Mouse (Mus musculus) neural tube, embryonic 10.5 days (tissue): ENCODE results near the gene Fundc1.
"Not testable (repeated sequence)": the region's sequence is repeated elsewhere in the genome, so short reads cannot be mapped to it uniquely, and the experiment has no call there.

Source experiments
- DNase-seq: peaks from one replicate; pipeline ENCODE4 v3.0.0-alpha.2; 2017; ENCODE audit warnings: low spot score; ENCODE audit errors: extremely low spot score

The Fundc1 gene

DNA sequence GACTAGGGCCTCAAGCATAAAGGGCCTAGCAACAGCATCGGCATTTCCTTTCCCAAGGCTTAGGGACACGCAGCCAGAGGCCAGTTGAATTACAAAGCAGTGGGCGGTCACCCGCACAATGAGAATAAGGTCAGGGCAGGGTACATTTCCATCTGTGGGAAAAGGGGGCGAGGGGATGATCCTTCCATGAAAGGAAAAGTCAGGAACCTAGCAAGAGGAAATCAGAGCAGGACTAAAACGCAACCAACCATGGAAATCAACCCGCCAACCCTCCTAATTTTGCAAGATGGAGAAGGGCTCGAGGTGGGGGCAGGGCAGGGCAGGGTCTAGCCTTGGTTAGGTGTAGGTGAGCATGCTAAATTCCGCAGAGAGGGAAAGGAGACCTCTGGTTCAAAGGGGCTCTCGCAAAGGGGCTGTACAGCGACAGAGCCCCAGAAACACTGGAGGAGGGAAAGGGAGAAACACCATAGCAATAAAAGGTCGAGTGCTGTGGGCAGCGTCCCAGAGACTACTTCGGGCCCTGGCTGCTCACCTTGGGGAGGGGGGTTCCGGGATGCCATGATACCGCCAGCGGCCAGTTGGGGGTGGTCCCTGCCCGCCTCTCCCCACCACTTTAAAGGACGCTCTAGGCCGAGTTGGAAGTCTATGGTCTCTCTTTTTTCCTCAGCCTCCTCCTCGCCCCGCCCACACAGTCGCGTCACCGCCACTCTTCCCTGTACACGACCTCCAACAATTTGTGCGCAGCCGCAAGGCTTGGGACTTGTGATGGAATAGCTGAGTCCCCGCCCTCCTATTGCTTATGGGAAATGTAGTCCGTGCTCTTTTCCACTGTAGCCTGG, at the start of gene Fundc1:
Fundc1 (minus strand) TSS at position 705 of the 839 bp plus-strand sequence.
- DNase-seq, result peak; percentile 82

DNA sequence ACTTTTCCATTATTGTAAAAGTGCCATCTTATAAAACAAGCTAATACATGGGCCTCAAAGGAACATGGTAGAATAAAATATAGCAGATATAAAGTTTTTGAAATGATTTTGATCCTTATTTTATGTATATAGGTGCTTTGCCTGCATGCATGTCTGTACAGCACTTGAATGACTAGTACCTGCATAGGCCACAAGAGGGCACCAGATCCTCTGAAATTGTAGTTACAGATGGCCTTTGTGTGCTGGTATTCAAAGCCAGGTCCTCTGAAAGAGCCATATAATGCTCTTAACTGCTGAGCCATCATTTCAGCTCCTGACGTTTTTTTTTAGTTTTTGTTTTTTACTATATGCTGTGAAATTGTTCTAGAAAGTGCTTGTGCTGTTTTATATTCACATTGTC, 39.1 kb upstream of the Fundc1 start:
- no peak for DNase-seq

DNA sequence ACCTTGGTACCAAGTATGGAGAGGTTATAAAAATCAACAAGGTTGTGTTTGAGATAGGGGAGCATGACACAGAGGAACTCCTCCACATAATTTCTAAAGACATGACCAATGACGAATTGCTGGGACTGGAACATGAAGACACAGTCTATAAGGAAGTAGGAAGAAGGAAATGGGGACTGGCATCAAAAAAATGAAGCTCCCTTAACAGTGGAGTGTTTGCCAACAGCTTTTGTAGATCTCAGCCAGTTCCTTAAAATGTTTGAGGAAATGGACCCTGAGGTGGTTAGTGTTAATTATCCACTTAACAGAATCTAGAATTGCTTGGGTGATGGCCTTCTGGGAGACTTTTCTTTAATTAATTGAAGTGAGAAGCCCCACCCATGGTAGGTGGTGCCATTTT, 36.6 kb upstream of the Fundc1 start:
- DNase-seq, result no peak

DNA sequence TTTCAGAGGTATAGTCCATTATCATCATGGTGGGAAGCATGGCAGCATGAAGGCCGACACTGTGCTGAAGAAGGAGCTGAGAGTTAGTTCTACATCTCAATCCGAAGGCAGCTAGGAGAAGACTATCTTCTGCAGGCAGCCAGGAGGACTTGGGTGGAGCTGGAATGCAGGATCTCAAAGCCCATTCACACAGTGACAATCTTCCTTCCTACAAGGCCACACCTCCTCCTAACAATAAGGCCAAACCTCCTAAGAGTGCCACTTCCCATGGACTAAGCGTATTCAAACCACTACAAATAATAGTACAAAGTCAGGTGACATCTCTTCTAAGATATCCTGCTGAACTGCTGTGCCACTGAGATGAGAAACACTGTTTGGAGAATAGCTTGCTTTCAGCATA, 35.5 kb upstream of the Fundc1 start:
- DNase-seq, result no peak

DNA sequence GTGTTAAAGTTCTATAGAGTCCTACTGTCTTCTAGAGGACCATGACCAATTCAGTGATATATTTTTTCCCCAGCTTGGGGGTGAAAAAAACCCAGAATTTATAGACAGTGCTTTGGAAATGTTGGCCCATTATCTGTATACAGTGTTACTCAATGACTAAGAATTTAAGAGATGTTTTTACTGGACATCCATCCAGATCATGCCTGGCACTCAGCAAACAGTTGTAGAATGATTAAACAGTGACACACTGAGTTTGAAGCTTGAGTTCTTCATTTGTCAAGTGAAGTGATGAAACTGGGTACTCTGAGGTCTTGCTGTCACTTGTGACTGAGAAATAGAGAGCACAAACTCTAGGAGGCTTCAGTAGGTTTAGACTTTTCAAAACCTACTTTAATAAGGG, 21.2 kb upstream of the Fundc1 start:
- no peak for DNase-seq

DNA sequence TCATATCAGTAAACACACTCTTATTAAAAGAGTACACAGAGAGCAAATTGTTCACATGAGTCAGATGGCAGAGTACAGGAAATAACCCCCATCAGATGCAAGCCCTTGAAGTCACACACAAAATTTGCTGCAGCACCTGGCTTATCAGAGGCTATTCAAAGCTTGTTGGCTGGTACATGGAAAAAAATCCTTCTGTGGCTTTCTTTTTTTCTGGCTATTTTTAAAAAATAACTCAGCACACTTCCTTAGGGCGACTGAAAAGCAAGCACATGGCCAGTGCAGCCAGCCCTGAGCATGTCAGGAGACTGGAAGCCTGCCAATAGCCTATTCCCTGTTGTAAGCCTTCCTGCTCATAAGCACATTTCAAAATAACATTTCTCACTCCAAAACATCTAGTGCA, 18.6 kb upstream of the Fundc1 start:
- DNase-seq, result no peak

DNA sequence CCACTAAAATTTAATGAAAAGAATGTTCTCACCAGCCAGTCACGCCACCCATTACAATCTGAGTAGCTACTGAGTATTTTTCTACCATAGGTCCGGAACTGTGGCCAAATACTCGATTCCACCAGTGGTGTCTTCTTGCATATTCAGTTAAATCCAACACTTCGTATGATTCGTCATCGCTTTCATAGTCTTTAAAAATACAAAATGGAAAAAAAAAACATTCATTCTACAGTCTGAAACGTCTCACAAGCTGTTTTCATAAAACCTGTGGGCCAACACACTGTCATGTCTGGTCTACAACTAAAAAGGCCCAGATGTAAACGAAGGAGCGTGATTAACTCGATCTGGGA, 879 bp downstream of the Fundc1 start:
- no peak for DNase-seq

DNA sequence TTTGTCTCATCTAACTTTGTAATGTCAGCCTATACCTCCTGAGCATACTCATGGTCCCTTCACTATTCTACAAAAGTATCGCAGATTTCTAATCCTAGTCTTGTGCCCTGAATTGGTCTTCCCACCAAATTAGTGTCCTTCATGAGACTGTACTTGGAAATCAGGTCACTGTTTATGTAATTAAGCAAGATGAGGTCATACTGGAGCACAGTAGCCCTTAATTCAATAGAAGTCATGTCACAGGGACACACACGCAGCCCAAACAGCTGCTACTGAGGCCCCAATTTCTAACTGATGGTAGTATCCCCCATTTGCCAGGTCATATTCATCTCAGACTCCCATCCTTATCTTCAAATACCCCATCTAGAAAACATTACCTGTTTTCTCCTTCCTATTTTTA, 3.5 kb downstream of the Fundc1 start:
- DNase-seq, result no peak

DNA sequence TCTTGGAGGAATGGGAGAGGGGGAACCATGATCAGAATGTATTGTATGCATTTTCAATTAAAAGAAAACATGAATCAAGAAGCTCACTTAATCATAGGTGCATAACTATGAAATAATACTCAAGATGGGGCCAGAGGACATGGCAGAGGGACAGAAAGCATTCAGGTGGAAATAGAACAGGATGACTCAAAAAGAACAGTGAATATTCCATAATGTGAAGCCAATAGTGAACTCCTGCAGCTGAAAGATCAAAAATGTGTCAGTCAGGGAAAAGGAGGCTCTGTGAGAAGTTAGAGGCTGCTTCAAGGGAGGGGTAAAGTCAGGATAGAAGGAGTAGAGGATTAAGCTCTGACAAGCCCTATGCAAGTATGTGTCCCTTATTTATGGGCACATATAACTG, 6.4 kb downstream of the Fundc1 start:
- DNase-seq, result no peak

DNA sequence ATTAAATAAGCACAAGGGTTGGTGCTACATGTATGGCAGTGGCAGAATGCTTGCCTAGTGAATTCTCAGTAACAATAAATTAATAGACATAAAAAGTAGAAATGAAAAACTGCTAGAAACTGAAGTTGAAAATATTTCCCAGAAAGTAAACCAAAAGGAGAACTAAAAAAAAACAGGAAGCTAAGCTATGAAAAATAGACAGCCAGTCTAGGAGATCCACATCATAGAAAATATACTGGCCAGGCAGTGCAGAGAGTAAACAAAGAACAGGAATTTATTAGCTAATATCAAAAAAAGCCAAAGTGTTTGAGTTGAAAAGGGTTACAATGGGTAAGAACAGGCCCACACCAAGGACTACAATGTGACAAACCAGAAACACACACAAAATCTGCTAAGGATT, 7.4 kb downstream of the Fundc1 start:
- DNase-seq, result no peak

DNA sequence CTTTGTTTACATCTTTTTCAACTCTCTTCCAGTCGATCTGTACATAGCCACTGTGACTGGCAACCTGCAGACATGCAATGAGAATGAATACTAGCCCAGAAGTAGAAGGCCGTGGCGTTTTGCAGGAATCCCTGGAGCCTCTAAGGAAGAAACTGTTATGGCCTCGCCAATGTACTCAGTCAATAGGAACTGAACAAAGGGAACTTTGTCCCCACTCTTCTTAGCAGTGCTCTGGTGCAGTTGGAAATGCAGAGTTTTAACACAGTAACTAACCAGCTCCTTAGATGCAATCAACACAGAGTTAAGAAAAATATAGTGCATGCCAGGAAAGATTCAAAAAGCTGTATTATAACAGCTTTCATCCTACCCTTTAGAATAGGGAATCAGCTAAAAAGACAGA, 13.4 kb downstream of the Fundc1 start:
- no peak for DNase-seq

DNA sequence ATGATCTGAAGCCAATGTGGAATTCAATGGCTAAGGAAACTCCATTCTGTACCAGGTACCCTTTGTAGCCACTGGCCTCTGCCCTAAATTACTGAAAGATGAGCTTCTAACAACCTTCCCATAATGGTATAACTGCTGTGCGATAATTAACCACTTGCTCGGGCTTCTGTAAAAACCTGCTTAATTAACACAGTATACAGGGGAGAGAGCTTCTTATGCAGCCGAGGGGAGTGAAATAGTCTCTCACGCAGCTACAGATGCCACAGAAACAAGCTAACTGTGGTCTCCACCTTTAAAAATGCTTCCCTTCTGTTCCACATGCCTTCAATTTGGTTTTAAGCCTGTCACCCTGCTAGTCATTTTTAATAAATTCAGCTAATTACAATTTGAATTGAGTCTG, 17.6 kb downstream of the Fundc1 start:
- DNase-seq, result no peak

DNA sequence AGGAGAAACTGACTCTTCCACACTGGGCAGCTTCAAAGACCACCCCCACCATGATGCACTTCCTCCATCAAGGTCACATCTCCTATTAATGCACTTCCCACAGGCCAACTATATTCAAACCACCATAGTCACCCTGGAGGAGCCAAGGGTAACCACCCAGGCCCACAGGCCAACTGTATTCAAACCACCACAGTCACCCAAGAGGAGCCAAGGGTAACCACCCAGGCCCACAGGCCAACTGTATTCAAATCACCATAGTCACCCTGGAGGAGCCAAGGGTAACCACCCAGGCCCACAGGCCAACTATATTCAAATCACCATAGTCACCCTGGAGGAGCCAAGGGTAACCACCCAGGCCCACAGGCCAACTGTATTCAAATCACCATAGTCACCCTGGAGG, 20.5 kb downstream of the Fundc1 start:
- not testable (repeated sequence) for DNase-seq

DNA sequence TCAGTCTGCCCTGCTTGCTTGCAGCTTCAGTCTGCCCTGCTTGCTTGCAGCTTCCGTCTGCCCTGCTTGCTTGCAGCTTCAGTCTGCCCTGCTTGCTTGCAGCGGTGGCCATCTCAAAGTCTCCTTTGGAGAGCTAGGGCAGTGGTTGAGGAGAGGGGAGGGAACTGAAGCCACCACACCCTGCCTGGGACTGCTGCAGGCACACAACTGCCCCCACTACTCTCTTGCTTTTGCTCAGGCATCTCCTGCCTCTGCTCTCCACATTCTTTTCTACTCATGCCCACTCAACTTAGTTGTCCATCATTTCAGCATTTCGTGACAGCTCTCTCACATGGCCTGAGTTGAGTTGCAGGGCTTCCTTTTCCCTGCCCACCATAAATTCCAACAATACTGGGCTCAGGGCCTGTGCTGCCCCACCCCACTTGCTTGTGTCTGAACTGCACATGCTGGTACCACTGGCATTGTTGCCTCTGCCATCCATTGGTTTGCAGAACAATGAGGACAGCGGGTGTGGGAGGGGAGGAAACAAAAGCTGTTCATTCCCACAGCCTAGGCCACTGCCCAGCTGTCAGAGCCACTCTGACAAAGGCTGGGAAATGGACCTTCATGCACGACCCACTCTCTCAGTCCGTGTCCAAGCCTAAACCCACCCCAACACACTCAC, 24.9 kb downstream of the Fundc1 start:
- peak; percentile 19 for DNase-seq

DNA sequence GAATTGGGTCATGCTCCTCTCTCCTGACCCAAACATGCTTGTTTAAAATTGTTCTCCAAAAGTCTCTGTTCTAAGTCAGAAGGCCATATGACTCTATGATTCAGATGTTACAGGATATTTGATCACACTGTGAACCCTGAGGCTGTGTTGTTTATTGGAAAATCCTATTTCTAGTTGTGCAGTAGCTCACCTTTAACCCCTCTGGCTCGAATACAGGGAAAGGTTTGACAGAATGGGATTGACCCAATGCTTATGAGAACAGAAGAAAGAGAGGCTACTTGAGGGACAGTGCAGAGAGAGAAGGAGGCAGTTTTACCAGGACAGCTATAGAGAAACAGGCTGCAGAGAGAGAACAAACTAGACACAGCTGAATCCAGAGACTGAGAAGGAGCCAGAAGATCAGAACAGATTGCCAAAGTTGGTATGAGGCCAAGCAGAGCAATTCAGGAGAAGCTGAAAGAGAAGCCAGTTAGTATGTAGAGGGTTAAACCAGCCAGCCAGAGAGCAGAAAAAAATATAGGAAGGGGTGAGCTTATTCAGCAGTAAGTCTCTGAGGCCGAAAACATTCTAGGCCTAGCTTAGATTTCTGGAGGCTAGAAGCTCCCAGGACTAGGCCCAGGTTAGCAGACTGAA, 27.1 kb downstream of the Fundc1 start:
- no peak for DNase-seq

DNA sequence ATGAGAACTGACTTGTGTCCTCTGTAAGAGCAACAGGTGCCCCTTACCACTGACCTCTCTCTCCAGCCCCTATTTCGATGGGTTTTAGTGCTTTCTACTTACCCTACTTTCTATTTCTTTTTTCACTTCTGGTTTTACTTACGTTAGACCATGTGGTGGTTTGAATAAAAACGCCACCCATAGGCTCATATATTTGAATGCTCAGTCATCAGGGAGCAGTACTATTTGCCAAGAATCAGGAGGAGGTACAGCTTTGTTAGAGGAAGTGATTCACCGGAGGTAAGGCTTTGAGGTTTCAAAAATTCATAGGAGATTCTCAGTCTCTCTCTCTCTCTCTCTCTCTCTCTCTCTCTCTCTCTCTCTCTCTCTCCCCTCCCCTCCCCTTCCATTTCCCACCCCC, 34.4 kb downstream of the Fundc1 start:
- DNase-seq, result no peak

DNA sequence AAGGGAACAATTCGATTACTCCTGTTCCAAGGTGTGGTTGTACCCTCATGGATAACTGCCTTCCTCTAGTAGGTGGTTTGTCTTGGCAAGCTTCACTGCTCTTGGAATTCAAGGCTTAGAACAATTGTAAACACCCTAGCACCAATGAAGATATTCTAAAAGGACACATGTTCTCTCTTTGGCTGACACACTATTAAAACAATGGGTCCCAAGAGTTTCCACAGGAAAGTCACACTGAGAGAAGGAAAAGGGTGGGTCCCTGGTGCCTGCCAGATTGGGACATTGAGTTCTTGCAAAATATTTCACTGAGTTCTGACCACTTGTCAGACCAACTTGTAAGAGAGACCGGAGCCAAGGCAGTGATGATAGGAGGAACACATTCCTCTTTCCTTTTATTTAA, 45.1 kb downstream of the Fundc1 start:
- DNase-seq, result no peak

DNA sequence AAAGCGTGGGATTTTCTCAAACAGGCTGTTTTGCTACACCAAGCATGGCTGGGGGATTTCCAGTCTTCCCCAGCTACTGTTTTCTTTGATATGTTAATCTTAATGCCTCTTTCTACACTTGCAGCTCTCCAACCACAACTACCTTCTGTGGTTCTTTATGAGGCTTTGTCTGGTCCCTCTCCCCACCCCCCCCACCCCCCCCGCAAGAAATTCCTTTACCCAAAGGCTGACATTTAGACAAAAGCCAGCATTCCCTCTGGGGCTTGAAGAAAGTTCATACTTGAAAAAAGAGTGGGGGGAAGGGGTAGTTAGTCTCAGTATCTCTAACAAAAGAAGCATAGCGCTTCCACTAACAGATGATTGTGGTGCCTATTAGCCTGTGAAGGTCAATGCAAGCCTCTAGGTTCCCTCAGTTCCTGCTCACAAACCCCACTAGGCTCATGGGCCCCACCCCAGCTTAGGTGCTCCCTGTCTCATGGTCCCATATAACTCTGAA, 50.9 kb downstream of the Fundc1 start:
- DNase-seq, result no peak

DNA sequence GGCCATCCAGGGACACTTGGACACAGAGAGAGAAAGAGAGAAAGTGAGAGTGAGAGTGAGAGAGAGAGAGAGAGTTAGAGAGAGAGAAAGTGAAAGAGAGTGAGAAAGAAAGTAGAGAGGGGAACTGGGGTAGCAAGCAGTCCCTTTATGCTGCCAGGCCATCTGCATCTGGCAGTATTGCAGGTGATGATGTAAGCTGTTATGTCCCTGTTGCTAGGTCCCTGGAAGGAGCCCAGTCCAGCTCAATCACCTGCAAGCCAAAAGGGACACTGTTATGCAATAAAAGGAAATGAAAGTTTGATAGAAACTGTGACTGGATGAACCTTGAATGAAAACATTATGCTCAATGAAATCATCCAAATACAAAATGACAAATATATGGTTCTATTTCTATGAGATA, 52.0 kb downstream of the Fundc1 start:
- DNase-seq, result no peak

DNA sequence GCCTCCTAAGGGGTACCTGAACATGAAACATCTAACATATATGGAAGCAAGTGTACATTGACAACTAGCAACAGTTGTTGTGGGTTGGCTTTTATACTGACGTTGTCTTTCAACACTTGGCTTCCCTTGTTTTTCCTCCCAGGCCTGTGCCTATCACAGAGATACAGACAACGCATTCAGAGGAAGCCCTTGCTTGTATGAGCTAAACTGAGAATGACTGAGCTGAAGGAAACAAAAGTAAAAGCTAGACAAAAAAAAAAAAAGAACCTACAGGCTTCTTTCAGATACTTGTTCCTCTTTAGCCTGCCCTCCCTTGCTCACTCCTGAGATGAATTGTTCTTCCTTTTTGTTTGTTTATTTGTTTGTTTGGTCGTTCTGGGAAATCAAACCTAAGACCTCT, 58.1 kb downstream of the Fundc1 start:
- no peak for DNase-seq

DNA sequence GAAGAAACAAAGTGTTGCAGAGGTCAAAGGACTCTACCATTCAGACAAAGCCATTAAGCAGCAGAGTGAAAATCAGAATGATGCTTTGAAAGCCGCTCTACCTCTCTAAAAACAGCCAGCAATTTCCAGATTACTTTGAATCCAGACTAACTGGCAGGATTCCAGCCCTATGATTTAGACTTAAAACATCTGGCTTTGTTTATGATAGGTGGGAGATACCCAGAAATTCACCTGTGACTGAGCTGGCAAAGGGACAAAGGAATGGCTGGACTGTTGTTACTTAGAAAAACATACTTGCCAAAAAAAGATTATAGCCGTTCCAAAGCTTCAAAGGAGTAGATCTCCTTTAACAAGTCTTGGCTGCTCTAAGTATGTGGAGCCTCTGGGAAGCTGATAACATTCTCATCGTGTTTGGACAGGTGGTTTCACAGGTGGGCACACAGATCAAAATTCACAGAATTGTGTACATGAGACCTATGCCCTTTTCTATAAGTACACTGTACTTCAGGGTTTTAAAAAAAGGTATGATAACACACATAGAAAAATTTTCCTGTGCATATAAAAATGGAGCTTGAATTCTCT, 60.0 kb downstream of the Fundc1 start:
- DNase-seq, result no peak
